Mouse (Mus musculus): ENCODE data around the gene Tm9sf4.

GRCm38 (mm10) chr2:153177188-153177587, 16.1 kb downstream of the Tm9sf4 start:
- TF ChIP-seq CTCF (IDR thresholded peaks at IDR 0.05), result no peak
- TF ChIP-seq POLR2A (IDR thresholded peaks at IDR 0.05; ENCODE audit: insufficient read depth, low read depth, low read length), result no peak
- TF ChIP-seq EP300 (IDR thresholded peaks at IDR 0.05; ENCODE audit: insufficient read depth, low read depth, low read length), result no peak
